12 mouse cellular contexts compared by ENCODE assay signal in genomic region chr12:51947498-51947945, GRCm38 (mm10). TPM values are rescaled to one million over a fixed set of nuclear protein-coding genes. Genes with fewer than 3 reads are reported as not detected.
DNase-seq lines count a peak whose midpoint lies in the region; ATAC-seq and TF ChIP-seq lines count a peak whose summit lies in the region.
"Had no signal": no experiment of that assay in that cellular context is flagged by ENCODE, and none has a peak within 500 bp of the region (broad histone marks: within the 10 kb centered on the region; RNA-seq: fewer than 3 reads in every experiment).

No protein-coding gene starts in this region.

- H3K36me3 ChIP-seq in heart, embryonic 10.5 days, result peaks cover 88% of the 10 kb centered on the region
- H3K36me3 ChIP-seq in liver, postnatal 0 days (replicated peaks; ENCODE audit: insufficient read depth, low read length), result peaks cover 53% of the 10 kb centered on the region
- peaks cover 45% of the 10 kb centered on the region for H3K36me3 ChIP-seq in liver, embryonic 11.5 days (ENCODE audit: control insufficient read depth, insufficient read depth, low read length)
- peaks cover 81% of the 10 kb centered on the region for H3K36me3 ChIP-seq in limb, embryonic 10.5 days

- peak; percentile 78 for DNase-seq in heart, embryonic 10.5 days (ENCODE audit: low spot score)
- DNase-seq in heart, postnatal 25 days (ENCODE audit: low spot score), result no peak
- no peak for DNase-seq in liver, postnatal 0 days
- no peak for DNase-seq in liver, embryonic 11.5 days (ENCODE audit: low spot score)
- peak; percentile 86 for DNase-seq in NIH3T3 (ENCODE audit: low read depth)
- DNase-seq in limb, embryonic 10.5 days (ENCODE audit: low spot score), result peak; percentile 28
- DNase-seq in natural killer cell, adult 2 months (ENCODE audit: low spot score in 2 of 2), result no peak
- no peak for DNase-seq in gastrocnemius, adult 18-20 months (ENCODE audit: low spot score)
- DNase-seq: lung, postnatal 4 days had no signal

- no peaks in the 10 kb centered on the region for H3K9me3 ChIP-seq in heart, embryonic 10.5 days
- H3K9me3 ChIP-seq in liver, postnatal 0 days (ENCODE audit: low read length), result no peaks in the 10 kb centered on the region
- H3K9me3 ChIP-seq in liver, embryonic 11.5 days (ENCODE audit: control insufficient read depth, low read length), result no peaks in the 10 kb centered on the region
- H3K9me3 ChIP-seq in limb, embryonic 10.5 days (replicated peaks), result no peaks in the 10 kb centered on the region
- H3K9me3 ChIP-seq: embryonic facial prominence, embryonic 13.5 days; G1E had no signal

- no peaks in the 10 kb centered on the region for H3K27me3 ChIP-seq in heart, embryonic 10.5 days (ENCODE audit: insufficient read depth, poor library complexity, severe bottlenecking)
- H3K27me3 ChIP-seq in liver, postnatal 0 days (ENCODE audit: insufficient read depth, low read length), result no peaks in the 10 kb centered on the region
- H3K27me3 ChIP-seq in liver, embryonic 11.5 days (replicated peaks; ENCODE audit: control insufficient read depth, insufficient read depth, low read length), result no peaks in the 10 kb centered on the region
- no peaks in the 10 kb centered on the region for H3K27me3 ChIP-seq in limb, embryonic 10.5 days (ENCODE audit: low read depth, poor library complexity, severe bottlenecking)
- H3K27me3 ChIP-seq: embryonic facial prominence, embryonic 13.5 days; heart, embryonic 13.5 days had no signal

- no peaks in the 10 kb centered on the region for H3K4me1 ChIP-seq in heart, embryonic 10.5 days
- H3K4me1 ChIP-seq in liver, postnatal 0 days (ENCODE audit: insufficient read depth), result no peaks in the 10 kb centered on the region
- no peaks in the 10 kb centered on the region for H3K4me1 ChIP-seq in liver, embryonic 11.5 days (replicated peaks; ENCODE audit: control insufficient read depth, insufficient read depth, low read length)
- no peaks in the 10 kb centered on the region for H3K4me1 ChIP-seq in limb, embryonic 10.5 days
- H3K4me1 ChIP-seq: embryonic facial prominence, embryonic 13.5 days; heart, embryonic 13.5 days had no signal

- no peak for TF ChIP-seq EP300 in liver, postnatal 0 days (IDR thresholded peaks at IDR 0.05; ENCODE audit: low read depth)

- peak; percentile 43; the same call in 1 of the 2 replicates for ATAC-seq in liver, postnatal 0 days
- ATAC-seq in liver, embryonic 11.5 days (replicated peaks; ENCODE audit: low FRiP score), result no peak

- no peak overlapping the region for H3K27ac ChIP-seq in heart, embryonic 10.5 days
- H3K27ac ChIP-seq in liver, postnatal 0 days (ENCODE audit: low read depth), result no peak overlapping the region
- no peak overlapping the region for H3K27ac ChIP-seq in liver, embryonic 11.5 days (ENCODE audit: low read depth, low read length)
- no peak overlapping the region for H3K27ac ChIP-seq in limb, embryonic 10.5 days
- H3K27ac ChIP-seq: embryonic facial prominence, embryonic 13.5 days; heart, embryonic 13.5 days had no signal

- WGBS in heart, embryonic 10.5 days, result 81% methylated on average over 10 of the region's 10 CpGs
- WGBS in liver, postnatal 0 days (ENCODE audit: insufficient replicate concordance), result 84% methylated on average over 10 of the region's 10 CpGs
- WGBS in liver, embryonic 11.5 days, result 90% methylated on average over 10 of the region's 10 CpGs
- 87% methylated on average over 10 of the region's 10 CpGs for WGBS in limb, embryonic 10.5 days

- H3K4me3 ChIP-seq in heart, embryonic 10.5 days, result no peak overlapping the region
- H3K4me3 ChIP-seq in liver, postnatal 0 days (ENCODE audit: low read depth, low read length), result no peak overlapping the region
- H3K4me3 ChIP-seq in liver, embryonic 11.5 days (ENCODE audit: low read depth, low read length), result no peak overlapping the region
- no peak overlapping the region for H3K4me3 ChIP-seq in limb, embryonic 10.5 days
- H3K4me3 ChIP-seq: embryonic facial prominence, embryonic 13.5 days; heart, embryonic 13.5 days had no signal

- H3K9ac ChIP-seq in liver, postnatal 0 days (replicated peaks), result no peak overlapping the region
- H3K9ac ChIP-seq in liver, embryonic 11.5 days (ENCODE audit: low read depth, low read length), result no peak overlapping the region
- H3K9ac ChIP-seq: embryonic facial prominence, embryonic 13.5 days; heart, embryonic 13.5 days had no signal

- intact Hi-C loops in heart, postnatal 25 days (cut with DNase I), result no loop called here

- peak; percentile 43 for TF ChIP-seq CTCF in liver, postnatal 0 days (IDR thresholded peaks at IDR 0.05; ENCODE audit: low read depth)

- no peak overlapping the region for H3K4me2 ChIP-seq in liver, postnatal 0 days (ENCODE audit: low read depth, low read length)
- H3K4me2 ChIP-seq in liver, embryonic 11.5 days, result no peak overlapping the region
- H3K4me2 ChIP-seq: embryonic facial prominence, embryonic 13.5 days; heart, embryonic 13.5 days had no signal

RNA-seq across cellular contexts. Expression of gene Heatr5a, which starts 23.6 kb away (rescaled TPM):
- polyA plus RNA-seq in heart, embryonic 10.5 days (2016; fragmentation: Nextera tagmentation; extraction: Ambion mirVana), result 14.3 and 15.6 TPM in 2 replicates
- 10 to 100 TPM; 18.9 to 21.6 TPM for total RNA-seq in heart, postnatal 25 days (2021)
- 1.6 and 2.6 TPM in 2 replicates for polyA plus RNA-seq in liver, postnatal 0 days (2015; fragmentation: Nextera tagmentation; extraction: Ambion mirVana)
- polyA plus RNA-seq in liver, embryonic 11.5 days (2014; fragmentation: Nextera tagmentation; extraction: Ambion mirVana), result 18.3 and 18.9 TPM in 2 replicates
- polyA plus RNA-seq in limb, embryonic 10.5 days (2016; fragmentation: Nextera tagmentation; extraction: Ambion mirVana), result 11.3 and 12.7 TPM in 2 replicates
- total RNA-seq in gastrocnemius, adult 18-20 months (2021), result 10 to 100 TPM; 22.7 to 27.2 TPM

RNA-seq across cellular contexts. Expression of gene Dtd2, which starts 58.8 kb away (rescaled TPM):
- 20.3 and 20.7 TPM in 2 replicates for polyA plus RNA-seq in heart, embryonic 10.5 days (2016; fragmentation: Nextera tagmentation; extraction: Ambion mirVana)
- total RNA-seq in heart, postnatal 25 days (2021), result 1 to 10 TPM; 4.9 to 5.2 TPM
- polyA plus RNA-seq in liver, postnatal 0 days (2015; fragmentation: Nextera tagmentation; extraction: Ambion mirVana), result 19.7 and 20.0 TPM in 2 replicates
- polyA plus RNA-seq in liver, embryonic 11.5 days (2014; fragmentation: Nextera tagmentation; extraction: Ambion mirVana), result 31.0 and 33.1 TPM in 2 replicates
- polyA plus RNA-seq in limb, embryonic 10.5 days (2016; fragmentation: Nextera tagmentation; extraction: Ambion mirVana), result 21.1 and 21.4 TPM in 2 replicates
- total RNA-seq in gastrocnemius, adult 18-20 months (2021), result 1 to 10 TPM; 4.6 to 5.0 TPM

Comparison
In these comparisons a context has a peak if more than half of its experiments do, and no peak if none do; other contexts are left out.
1. DNase-seq: peak in heart, embryonic 10.5 days (single experiment), NIH3T3 (single experiment) and limb, embryonic 10.5 days (single experiment); none in heart, postnatal 25 days (single experiment), liver, postnatal 0 days (single experiment), liver, embryonic 11.5 days (single experiment), natural killer cell, adult 2 months (0 of 2) and gastrocnemius, adult 18-20 months (single experiment).